Mouse (Mus musculus) forebrain, embryonic 14.5 days (tissue): ENCODE measurements around the gene Gm20388. TPM values are rescaled to one million over a fixed set of nuclear protein-coding genes. Genes with fewer than 3 reads are reported as not detected.

Experiments
- ATAC-seq: fragments of 200-750 bp; cut with Nextera tagmentation; 2 replicates; pipeline ENCODE4 v1.8.0; 2017; ENCODE audit warnings: mild to moderate bottlenecking, moderate library complexity
- DNase-seq: peaks from one replicate; pipeline ENCODE4 v3.0.0-alpha.2; 2015; ENCODE audit warnings: low spot score
- H3K27ac ChIP-seq: fragments of 300-500 bp; sonication (generic); 2 replicates; pipeline ENCODE4 v1.5.1; 2014; ENCODE audit warnings: low read depth, mild to moderate bottlenecking, control low read depth, low read length, moderate library complexity
- H3K27me3 ChIP-seq: fragments of 300-500 bp; sonication (generic); replicated peaks from 2 replicates; pipeline ENCODE4 v1.6.1; 2014; ENCODE audit warnings: low read length, control low read depth, mixed read lengths; ENCODE audit not compliant: control insufficient read depth, insufficient read depth
- H3K36me3 ChIP-seq: fragments of 300-500 bp; sonication (generic); 2 replicates; pipeline ENCODE4 v1.6.1; 2014; ENCODE audit warnings: low read length, control low read depth; ENCODE audit not compliant: control insufficient read depth, insufficient read depth
- H3K4me1 ChIP-seq: fragments of 300-500 bp; sonication (generic); 2 replicates; pipeline ENCODE4 v1.6.1; 2014; ENCODE audit warnings: antibody characterized with exemption, low read length, control low read depth; ENCODE audit not compliant: control insufficient read depth, insufficient read depth
- H3K4me2 ChIP-seq: fragments of 300-500 bp; sonication (generic); 2 replicates; pipeline ENCODE4 v1.6.1; 2014; ENCODE audit warnings: mild to moderate bottlenecking, control low read depth, low read length
- H3K4me3 ChIP-seq: fragments of 300-500 bp; sonication (generic); 2 replicates; pipeline ENCODE4 v1.5.1; 2014; ENCODE audit warnings: low read depth, low read length, control low read depth
- H3K9ac ChIP-seq: fragments of 300-500 bp; sonication (generic); 2 replicates; pipeline ENCODE4 v1.6.1; 2014; ENCODE audit warnings: mild to moderate bottlenecking, low read length, control low read depth, moderate library complexity
- H3K9me3 ChIP-seq: fragments of 300-500 bp; sonication (generic); replicated peaks from 2 replicates; pipeline ENCODE4 v1.6.1; 2016; ENCODE audit warnings: low read length, control low read depth, mixed read lengths; ENCODE audit not compliant: control insufficient read depth
- WGBS: fragments of 180-500 bp; shearing (Covaris S2); extraction: QIAGEN DNeasy Blood & Tissue Kit; methylation state at CpG from one replicate; pipeline ENCODE4 v1.1.7; 2014; 5-methylcytosine and 5-hydroxymethylcytosine counted together
- polyA plus RNA-seq: library from polyadenylated mRNA; unstranded; fragments of >200 nt; fragmentation: Nextera tagmentation; extraction: Ambion mirVana; gene quantifications from 2 replicates; pipeline ENCODE4 v1.2.1, GENCODE M21; 2014

Gene Gm20388
- polyA plus RNA-seq, 1 experiment from 2014 or later: 7.4 TPM

DNA sequence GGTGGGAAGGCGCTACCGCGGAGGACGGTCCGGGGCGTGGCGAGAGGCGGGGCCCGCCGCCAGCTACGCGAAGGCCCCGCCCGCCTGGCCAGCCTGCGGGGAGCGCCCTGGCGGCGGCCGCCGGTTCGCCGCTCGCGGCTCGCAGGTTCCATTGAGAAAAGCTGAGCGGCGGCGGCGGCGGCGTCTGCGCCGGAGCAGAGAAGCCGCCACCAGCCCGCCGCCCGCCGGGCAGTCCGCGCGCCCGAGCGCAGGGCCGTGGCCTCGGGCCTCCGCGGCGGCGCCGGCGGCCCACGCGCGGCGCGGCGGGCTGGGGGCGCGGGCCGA lies 2371.4 kb downstream of the Gm20388 start, which contains the start of gene Zfpm1:
Zfpm1 (plus strand) TSS at position 107 of the 324 bp plus-strand sequence.
- WGBS: 0% methylated on average over 4 of the region's 60 CpGs
- H3K9ac ChIP-seq: peak within 1 kb of the TSS; percentile 61
- no peaks in the 10 kb centered on the region for H3K36me3 ChIP-seq
- no peak for DNase-seq
- H3K27ac ChIP-seq: 0 out of 2 replicates have a peak within 1 kb of the TSS, but pooled peaks have one; percentile 33
- peak within 1 kb of the TSS; percentile 99 for H3K4me2 ChIP-seq
- peak within 1 kb of the TSS; percentile 51 for H3K4me3 ChIP-seq
- ATAC-seq: no peak
- peaks cover 32% of the 10 kb centered on the region for H3K27me3 ChIP-seq
- H3K4me1 ChIP-seq: peaks cover 19% of the 10 kb centered on the region
- no peaks in the 10 kb centered on the region for H3K9me3 ChIP-seq

DNA sequence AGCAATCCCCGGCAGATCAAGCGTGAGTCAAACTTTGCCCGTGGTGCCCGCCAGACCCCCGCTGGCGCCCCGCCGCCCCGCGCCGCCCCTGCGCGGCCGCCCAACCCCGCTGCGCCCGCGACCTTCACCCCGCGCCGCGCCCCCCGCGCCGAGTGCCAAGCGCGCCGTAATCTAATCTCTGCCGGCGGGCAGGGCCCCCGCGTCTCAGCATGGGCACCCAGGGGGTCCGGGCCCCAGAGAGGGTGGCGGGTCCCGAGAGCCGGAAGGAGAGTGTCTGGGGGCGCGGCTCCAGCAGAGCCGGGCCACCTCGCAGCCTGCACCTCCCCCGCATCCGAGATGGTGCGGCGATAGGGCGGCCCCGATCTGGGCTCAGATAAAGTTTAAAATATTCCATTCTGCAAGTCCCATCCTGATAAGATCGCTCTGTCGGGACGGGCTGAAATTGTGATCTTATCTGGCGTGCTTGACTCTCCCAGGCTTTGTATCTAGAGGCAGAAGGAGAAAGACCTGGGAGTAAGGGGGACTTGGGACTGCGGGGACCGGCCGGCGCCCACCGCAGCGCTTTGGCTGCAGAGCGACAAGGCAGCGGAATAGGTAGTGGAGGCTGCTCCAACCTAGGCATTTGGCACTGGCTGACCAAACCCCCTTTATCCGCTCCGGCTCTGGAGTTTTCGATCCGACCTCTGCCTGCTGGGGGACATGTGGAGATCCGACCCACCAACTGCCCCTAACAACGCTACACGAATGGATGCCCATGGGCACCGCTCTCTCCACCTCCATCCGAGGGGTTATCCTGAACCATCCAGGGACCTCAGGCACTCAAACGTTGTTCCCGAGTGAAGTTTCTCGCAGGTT lies 2372.1 kb downstream of the Gm20388 start:
- peak overlapping the region; percentile 51 for H3K4me3 ChIP-seq
- no peak for DNase-seq
- H3K4me2 ChIP-seq: peak overlapping the region; percentile 99
- no peak for ATAC-seq
- peak overlapping the region; percentile 61 for H3K9ac ChIP-seq
- WGBS: under 1% methylated on average over 55 of the region's 70 CpGs
- no peaks in the 10 kb centered on the region for H3K9me3 ChIP-seq
- H3K36me3 ChIP-seq: no peaks in the 10 kb centered on the region
- H3K27ac ChIP-seq: no peak overlapping the region
- peaks cover 32% of the 10 kb centered on the region for H3K27me3 ChIP-seq
- H3K4me1 ChIP-seq: peaks cover 19% of the 10 kb centered on the region

DNA sequence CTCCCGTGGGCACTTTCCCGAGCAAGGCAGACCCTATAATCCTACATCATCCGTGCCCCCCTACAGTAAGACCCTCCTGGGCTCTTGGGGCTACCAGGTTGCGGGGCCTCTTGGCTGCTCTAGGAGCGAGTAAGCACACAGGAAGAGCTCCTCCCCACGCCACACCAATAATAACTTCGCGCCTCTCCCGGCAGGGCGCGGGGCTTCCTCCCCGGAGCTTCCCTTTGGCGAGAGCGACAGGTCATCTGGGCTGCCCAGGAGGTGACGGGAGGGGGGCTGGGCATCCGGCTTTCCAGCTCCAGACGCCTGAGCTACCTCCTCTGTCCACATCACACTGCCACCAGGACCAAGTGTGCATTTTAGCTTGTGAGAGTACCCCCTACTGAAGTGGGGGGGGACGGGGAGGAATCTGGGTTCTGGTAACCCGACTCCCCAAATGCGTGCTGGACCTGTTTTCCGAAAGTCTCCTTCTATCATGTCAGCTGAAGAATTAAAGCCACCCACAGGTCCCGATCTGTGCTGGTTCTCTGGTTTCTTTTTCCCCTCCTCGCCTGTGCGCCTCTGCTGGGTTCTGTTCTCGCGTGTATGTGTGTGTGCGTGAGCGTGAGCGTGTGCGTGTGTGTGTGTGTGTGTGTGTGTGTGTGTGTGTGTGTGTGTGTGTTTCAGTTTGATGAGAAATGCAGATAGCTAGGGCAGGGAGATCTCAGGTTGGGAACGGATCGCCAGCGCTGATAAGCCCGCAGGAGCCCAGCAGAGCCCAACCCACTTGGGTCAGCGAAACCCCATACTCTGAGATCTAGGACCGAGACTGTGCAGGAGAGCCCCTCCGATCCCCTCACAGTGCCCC lies 2372.9 kb downstream of the Gm20388 start:
- H3K27me3 ChIP-seq: peaks cover 32% of the 10 kb centered on the region
- H3K36me3 ChIP-seq: no peaks in the 10 kb centered on the region
- peak overlapping the region; percentile 99 for H3K4me2 ChIP-seq
- under 1% methylated on average over 36 of the region's 37 CpGs for WGBS
- no peaks in the 10 kb centered on the region for H3K9me3 ChIP-seq
- no peak for DNase-seq
- ATAC-seq: no peak
- H3K27ac ChIP-seq: peak overlapping the region; percentile 29; the same call in 1 of the 2 replicates
- peak overlapping the region; percentile 51 for H3K4me3 ChIP-seq
- H3K4me1 ChIP-seq: peaks cover 19% of the 10 kb centered on the region
- peak overlapping the region; percentile 61; the same call in 1 of the 2 replicates for H3K9ac ChIP-seq

DNA sequence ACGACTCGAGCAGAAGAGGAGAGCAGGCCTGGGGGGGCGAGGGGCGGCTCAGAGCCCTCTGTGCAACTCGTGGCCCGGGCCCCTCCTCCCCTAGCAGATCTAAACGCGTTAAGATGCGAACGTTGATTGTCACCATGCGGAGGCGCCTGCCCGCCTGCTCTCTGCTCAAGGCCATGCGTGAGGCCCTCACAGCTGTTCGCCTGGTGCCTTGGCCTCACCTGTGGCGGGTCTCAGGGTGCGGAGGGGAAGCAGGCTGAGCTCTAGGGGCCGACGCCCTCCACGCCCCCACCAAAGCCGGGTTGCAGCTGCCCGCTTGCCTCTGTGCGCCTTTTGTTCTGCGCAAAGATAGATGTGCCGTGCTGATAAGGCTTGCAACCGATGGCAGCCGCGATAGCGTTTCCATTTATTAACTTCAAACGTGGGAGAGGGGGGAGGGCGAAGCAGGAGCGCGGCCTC lies 2373.6 kb downstream of the Gm20388 start:
- Histone ChIP-seq H3K4me1 (peaks cover 19% of the 10 kb centered on the region), H3K4me2 (peak overlapping the region; percentile 99), H3K27me3 (peaks cover 32% of the 10 kb centered on the region), H3K9me3 (no peaks in the 10 kb centered on the region), H3K4me3 (peak overlapping the region; percentile 51), H3K36me3 (no peaks in the 10 kb centered on the region), H3K9ac (peak overlapping the region; percentile 46; the same call in 1 of the 2 replicates), H3K27ac (peak overlapping the region; percentile 29; the same call in 1 of the 2 replicates)
- no peak for ATAC-seq
- under 1% methylated on average over 33 of the region's 33 CpGs for WGBS
- peak; percentile 71 for DNase-seq

DNA sequence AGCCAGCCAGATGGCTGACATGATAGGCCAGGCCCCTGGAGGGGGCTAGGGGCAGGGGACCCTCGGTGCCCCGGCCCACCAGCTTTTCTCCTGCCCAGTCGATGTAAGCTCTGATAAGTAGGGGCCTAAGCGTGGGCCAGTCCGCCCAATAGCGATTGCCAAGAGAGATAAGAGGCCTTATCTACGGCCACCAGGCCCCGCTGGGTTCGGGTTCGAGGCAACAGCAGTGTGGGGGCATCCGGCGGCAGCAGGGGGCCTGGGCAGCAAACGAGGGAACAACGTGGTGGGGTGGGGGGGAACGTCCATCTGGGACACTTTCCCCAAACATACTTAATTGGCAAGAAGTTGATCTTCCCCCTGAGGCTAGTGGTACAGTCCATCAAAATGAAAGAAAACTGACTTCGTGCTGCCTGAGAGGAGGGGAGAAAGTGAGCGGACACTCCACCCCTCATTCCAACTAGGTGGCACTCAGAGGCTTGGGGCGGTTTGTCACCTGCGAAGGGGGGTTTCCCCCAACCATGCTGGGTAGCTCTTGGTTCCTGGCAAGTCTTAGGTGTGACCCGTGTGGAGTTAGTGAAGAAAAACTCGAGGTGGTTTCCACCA lies 2374.1 kb downstream of the Gm20388 start:
- H3K4me2 ChIP-seq: peak overlapping the region; percentile 99
- H3K27ac ChIP-seq: no peak overlapping the region
- peak overlapping the region; percentile 46; the same call in 1 of the 2 replicates for H3K9ac ChIP-seq
- peaks cover 19% of the 10 kb centered on the region for H3K4me1 ChIP-seq
- peaks cover 32% of the 10 kb centered on the region for H3K27me3 ChIP-seq
- H3K36me3 ChIP-seq: no peaks in the 10 kb centered on the region
- WGBS: 5% methylated on average over 21 of the region's 21 CpGs
- ATAC-seq (no peak), DNase-seq (no peak)
- H3K9me3 ChIP-seq: no peaks in the 10 kb centered on the region
- peak overlapping the region; percentile 51 for H3K4me3 ChIP-seq

DNA sequence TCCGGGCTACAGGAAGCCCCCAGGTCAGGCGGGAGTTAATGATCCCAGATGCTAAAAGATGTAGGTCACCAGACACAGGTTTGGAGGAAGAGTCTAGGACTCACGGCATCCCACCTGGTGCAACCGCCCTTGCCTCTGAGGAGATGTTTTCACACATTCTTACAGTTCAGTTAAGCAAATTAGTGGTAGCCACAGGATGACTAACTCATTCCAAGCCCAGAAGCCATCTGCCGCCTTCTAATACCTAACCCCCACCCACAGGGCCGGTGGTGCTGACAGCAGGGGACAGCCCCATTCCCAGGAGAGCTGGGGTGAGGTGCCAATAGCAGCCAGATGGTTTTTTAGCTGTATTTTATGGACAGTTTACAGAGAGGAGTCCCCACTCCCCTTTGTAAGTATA lies 2375.1 kb downstream of the Gm20388 start:
- DNase-seq: no peak
- ATAC-seq: no peak
- WGBS: 69% methylated on average over 6 of the region's 6 CpGs
- H3K4me1 ChIP-seq: peaks cover 19% of the 10 kb centered on the region
- no peaks in the 10 kb centered on the region for H3K9me3 ChIP-seq
- no peaks in the 10 kb centered on the region for H3K36me3 ChIP-seq
- H3K27ac ChIP-seq: no peak overlapping the region
- H3K4me2 ChIP-seq: no peak overlapping the region
- H3K27me3 ChIP-seq: peaks cover 32% of the 10 kb centered on the region
- H3K9ac ChIP-seq: no peak overlapping the region
- no peak overlapping the region for H3K4me3 ChIP-seq

DNA sequence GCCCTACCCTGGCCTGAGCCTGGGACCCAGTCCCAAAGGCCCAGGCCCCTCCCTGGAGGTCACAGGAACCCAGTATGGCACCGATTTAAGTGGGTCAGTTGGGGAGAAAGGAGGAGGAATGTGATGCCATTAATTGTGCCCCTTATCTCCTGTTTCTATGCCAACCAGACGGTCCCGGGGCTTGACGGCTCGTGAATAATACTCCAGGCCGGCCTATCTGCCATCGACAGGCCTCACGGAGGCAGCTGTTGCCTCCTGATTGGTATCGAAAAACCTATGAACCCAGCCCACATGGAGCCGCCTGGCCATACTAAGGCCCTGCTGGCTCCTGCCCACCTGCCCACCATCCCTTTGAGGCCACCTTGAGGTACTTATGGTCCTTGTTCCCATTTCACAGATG lies 2376.3 kb downstream of the Gm20388 start:
- no peak overlapping the region for H3K9ac ChIP-seq
- no peak overlapping the region for H3K27ac ChIP-seq
- peaks cover 19% of the 10 kb centered on the region for H3K4me1 ChIP-seq
- H3K4me3 ChIP-seq: no peak overlapping the region
- 84% methylated on average over 10 of the region's 10 CpGs for WGBS
- ATAC-seq (no peak), DNase-seq (no peak)
- no peaks in the 10 kb centered on the region for H3K36me3 ChIP-seq
- H3K4me2 ChIP-seq: no peak overlapping the region
- no peaks in the 10 kb centered on the region for H3K9me3 ChIP-seq
- H3K27me3 ChIP-seq: peaks cover 32% of the 10 kb centered on the region

DNA sequence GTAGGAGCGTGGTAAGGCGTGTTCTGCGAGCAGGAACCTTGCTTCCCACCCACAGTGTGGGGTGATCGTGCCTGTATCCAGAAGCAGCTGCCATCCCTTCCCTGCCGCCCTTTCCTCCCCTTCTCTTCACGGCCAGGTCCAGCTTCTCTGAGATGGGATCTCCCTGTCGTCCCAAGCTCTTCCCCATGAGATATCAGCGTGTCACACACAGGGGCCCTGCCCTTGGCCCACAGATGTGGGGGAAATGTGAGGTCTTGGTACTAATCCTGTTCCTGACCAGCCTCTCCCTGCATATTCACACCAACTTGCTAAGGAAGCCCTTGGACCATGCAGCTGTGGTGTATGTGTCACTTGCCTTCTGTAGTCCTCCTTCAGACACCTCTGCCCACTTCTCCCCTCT lies 2377.1 kb downstream of the Gm20388 start:
- no peak overlapping the region for H3K27ac ChIP-seq
- no peak overlapping the region for H3K4me2 ChIP-seq
- H3K4me1 ChIP-seq: peaks cover 18% of the 10 kb centered on the region
- DNase-seq (no peak), ATAC-seq (no peak)
- 81% methylated on average over 8 of the region's 8 CpGs for WGBS
- H3K27me3 ChIP-seq: peaks cover 29% of the 10 kb centered on the region
- no peak overlapping the region for H3K9ac ChIP-seq
- no peaks in the 10 kb centered on the region for H3K36me3 ChIP-seq
- no peak overlapping the region for H3K4me3 ChIP-seq
- no peaks in the 10 kb centered on the region for H3K9me3 ChIP-seq
